Mouse (Mus musculus) fat pad, adult 2 months (tissue): ENCODE results near the gene Alg2.

Experiments used
- DNase-seq: peaks from one replicate; pipeline ENCODE4 v3.0.0-alpha.2; 2011; ENCODE audit warnings: low read depth, low spot score; ENCODE audit errors: extremely low read depth

Gene Alg2

GRCm38 (mm10) chr4:47467196-47467595, 6.9 kb downstream of the Alg2 start:
- no peak for DNase-seq

DNA sequence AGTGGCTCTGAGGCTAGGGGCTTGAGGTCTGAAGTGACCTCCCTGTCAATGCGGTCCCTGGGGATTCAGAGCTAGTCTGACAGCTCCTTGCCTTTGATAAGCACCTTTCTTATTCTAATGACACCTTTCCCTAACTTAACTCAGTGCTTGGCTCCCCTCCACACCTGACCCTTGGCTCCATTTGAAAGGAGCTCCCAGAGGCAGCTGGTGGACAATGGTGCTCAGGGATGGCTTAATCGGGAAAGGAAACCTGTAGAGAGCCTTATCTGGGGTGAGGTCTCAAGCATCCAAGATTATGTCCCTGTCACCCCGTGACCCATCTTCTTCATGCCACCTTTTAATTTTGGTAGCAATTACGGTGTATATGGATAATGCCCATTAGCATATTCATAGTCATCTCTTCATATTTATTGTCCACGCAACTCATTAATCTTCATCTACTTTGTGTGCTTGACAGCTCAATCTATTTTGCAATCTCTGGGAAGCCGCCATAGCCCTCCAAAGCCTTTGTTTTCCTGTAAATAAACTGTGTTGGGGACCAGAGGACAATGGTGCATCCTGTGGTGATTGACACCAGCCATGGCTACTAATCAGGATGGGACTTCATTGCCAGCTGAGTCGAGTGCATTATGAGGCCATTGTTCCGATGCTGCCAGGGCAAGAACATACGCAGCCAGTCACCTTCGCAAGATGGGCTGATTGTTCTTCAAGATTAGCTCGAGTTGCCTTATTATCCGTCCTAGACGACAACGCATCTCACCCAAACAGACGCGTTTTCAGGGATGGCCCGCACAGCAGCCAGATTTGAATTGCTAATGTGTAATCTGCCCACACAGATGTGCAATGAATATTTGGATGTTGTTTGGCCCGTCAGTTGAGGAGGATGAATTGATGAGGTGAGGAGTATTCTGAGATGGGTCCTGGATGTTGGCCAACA, 24.3 kb downstream of the Alg2 start:
- DNase-seq, result no peak

DNA sequence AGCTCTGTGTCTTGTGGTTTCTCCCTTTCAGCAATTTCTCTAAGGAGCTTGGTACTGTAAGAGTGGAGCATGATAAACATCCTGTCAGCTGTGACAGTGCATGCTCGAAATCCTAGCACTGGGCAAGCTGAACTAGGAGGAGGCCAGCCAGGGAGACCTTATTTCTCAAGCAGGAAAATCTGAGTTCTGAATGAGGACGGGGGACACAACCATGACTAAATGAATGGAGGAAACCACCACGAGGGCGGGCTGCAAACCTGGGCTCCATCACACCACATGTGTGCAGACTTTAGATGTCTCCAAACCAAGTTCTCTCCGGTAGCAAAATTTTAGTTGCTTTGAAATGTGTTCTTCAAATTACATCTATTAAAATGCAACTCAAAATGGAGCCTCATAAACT, 25.0 kb downstream of the Alg2 start:
- no peak for DNase-seq

- no peak for DNase-seq
Measured at GRCm38 (mm10) chr4:47448526-47448925, 25.6 kb downstream of the Alg2 start.

GRCm38 (mm10) chr4:47440951-47441350, 33.2 kb downstream of the Alg2 start:
- no peak for DNase-seq

DNA sequence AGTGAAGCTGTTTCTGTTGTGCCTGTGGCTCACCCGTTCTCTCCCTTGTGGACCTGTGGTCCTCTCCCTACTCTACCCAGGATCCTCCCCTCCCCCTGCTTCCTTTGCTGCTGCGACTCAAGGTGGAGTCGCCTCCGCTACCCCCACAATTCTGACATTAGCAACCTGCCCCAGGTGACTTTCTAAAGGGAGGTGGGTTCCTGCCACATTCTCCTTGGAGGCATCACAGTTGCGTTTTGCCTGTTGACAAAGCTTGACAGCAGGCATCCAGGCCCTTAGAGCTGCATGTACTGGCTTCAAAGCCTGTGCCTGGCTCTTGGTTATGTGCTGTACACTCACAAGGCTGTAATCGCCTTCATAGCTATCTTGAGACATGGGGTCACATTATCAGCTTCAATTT, 35.2 kb downstream of the Alg2 start:
- no peak for DNase-seq

- no peak for DNase-seq
Measured at GRCm38 (mm10) chr4:47437365-47438340, 36.5 kb downstream of the Alg2 start.

GRCm38 (mm10) chr4:47435566-47436360, 38.4 kb downstream of the Alg2 start:
- DNase-seq, result no peak

DNA sequence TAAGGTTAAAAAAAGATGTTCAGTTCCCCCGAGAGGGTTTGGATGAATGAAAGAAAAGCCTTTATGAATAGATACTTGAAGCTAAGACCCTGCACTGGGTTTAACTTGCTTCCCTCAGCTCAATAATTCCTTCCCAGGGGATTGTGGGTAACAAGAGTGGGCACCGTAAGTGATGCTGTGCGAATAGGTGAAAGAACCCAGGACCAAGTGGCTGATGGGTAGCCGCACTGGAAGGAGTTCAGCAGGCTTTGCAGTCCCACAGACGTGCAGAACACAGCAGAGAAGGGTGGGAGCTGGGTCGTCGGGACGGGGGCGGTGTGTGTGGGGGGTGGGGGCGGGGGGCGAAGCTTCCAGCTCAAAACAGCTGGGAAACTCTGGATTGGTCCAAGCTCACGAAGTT, 39.0 kb downstream of the Alg2 start:
- no peak for DNase-seq

- DNase-seq, result no peak
Measured at GRCm38 (mm10) chr4:47432766-47433165, 41.4 kb downstream of the Alg2 start.

DNA sequence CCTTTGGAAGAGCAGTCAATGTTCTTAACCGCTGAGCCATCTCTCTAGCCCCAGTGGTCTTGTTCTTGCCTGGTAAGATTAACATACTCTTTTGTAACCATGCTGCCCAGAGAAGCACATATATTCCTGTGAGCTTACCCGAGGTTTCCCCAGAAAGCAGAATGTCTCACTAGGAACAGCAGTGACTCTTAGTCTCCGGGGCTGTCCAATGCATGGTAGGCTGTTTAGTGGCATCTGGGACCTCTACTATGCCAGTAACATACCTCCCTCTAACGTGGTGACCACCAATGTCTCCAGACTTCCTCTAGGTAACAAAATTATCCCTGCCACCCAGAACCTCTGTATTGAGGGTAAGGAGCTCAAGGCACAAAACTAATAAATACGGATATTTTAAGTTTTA, 43.1 kb downstream of the Alg2 start:
- no peak for DNase-seq

DNA sequence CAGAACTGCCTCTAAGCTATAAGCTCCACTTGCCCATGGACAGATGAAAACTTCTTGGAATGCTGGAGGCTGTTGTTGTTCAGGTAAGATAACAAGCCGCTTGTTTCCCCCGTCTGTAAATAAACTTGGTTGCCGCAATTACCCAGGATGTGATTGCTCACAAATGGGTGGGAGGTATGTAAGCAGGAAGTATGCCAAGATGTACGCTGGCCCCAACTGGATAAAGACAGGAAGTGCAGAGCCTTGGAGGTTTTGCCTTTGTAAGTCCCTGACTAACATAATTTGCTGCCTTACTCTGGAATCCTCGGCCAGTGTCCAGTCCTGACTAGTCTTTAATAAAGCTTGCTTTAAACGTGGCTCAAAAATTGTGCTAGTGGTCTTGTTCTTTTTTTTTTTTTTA, 43.6 kb downstream of the Alg2 start:
- DNase-seq, result no peak

GRCm38 (mm10) chr4:47427606-47428005, 46.5 kb downstream of the Alg2 start:
- DNase-seq, result no peak

DNA sequence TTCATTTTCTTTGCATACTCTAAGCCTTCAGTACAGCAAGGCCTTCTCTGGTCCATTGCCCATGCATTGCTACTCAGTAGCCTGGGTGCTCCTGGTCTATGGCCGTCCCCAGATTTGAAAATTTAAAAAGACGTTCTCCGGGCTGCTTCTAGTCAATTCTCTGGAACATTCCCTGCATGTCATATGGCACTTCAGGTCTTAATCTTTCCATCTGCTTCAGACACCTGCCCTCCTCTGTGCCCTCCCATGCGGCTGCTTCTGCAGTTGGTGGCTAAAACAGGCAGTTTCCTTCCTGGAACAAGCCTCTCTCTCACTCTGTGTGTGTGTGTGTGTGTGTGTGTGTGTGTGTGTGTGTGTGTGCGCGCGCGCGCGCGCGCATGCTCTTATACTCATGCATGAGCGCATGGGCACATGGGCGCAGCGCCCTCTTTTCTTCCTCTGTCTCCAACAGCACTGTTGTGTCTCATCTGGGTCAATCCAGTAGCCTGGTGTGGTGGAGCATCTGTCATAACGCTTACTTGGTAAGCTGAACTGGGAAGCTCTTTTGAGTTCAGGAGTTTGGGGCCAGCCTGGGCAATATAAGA, 48.8 kb downstream of the Alg2 start:
- no peak for DNase-seq

DNA sequence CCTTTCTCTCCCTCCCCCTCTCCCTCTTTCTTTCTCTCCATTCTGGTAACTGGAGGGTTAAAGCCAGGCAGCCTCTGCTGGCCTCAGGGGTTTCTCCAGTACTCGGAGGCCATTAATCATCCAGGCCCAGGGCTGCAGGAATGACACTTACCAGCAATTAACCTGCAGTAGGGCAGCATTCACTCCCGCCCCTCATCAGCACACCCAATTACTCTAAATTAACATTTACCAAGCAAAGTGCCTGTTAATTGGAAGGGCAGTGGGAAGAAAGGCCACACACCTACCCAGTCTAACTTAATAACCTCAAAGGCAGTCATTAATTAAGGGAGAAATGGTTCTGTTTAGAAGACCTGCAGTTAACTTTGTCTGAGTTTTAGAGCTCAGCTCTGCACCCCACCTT, 49.8 kb downstream of the Alg2 start:
- no peak for DNase-seq

DNA sequence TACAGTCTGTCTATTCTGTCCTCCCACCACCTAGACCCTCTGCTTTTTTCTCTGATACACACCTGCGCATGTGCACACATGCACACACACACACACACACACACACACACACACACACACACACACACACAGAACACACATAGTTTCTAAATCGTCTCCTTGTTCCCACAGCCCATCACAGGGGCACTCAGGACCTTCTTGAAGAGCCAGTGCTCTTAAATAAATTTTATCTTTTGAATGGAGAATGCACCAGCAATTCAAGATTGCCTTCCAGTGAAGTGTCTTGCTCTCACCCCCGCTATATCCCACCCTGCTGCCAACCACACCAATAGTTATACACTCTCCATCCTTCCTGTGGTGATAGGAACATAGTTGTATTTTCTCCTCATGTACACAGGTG, 51.2 kb downstream of the Alg2 start:
- no peak for DNase-seq

DNA sequence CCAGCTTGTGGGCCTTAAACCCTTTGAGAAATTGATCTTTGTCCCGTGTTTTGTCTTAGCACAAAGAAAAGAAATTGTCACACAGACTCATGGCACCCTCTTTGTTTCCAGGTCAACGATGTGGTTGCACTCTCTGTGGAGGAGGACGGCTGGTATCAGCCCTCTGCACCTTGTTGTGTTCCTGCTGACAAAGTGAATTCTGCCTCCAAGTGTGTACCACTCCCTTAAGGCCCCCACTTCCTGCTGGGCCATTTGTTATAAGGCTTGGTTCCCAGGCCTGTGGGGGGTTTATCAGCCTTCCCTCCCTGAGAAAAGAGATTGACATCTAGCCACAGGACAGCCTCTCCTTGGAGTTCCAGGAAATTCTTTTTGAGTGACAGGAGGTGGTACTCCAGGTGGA, 51.9 kb downstream of the Alg2 start:
- no peak for DNase-seq

DNA sequence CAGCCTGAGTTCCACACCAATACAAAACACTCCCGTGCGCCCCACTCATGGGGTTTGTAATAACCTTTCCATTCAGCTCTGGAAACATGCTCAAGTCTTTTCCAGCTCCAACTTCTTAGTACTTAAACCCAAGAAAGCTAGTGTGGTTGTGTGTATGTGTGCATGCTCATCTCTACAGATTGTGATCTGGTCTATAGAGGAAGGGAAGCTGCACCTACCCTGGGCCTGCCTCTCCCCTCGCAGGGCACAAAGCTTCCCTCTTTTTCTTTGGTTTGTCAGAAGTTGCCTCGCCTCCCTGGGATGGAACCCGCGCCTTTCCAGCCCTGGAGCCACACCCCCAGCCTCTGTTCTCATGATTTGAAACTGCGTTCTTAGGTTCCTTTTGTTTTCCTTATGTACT, 53.9 kb downstream of the Alg2 start:
- DNase-seq, result no peak

- DNase-seq, result no peak
Measured at GRCm38 (mm10) chr4:47419268-47419973, 54.7 kb downstream of the Alg2 start.

DNA sequence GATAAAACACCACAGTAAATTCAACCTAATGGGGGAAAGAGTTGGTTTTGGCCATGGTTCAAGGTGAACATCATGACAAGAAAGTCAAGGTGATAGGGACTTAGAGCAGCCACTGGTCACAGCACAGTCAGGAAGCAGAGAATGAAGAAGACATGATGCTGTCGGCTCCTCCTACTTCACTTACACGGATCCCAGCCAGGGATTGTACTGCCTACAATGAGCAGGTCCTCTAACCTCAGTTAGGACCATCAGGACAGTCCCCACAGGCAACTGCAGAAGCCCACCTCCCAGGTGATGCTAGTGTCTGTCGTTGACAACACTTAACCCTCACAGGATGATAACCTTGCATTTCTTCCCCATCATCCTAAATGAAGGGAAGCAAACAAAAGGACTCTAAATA, 56.3 kb downstream of the Alg2 start:
- no peak for DNase-seq
